Mouse (Mus musculus): ENCODE measurements around the gene Nkpd1. TPM values are rescaled to one million over a fixed set of nuclear protein-coding genes. Genes with fewer than 3 reads are reported as not detected.

The Nkpd1 gene
- polyA plus RNA-seq, 1 experiment: 0.06 TPM

- no peak overlapping the region for H3K4me3 ChIP-seq
- no peak for TF ChIP-seq POLR2AphosphoS2 (IDR thresholded peaks at IDR 0.05; ENCODE audit: insufficient read length, low read depth)
- no peak for TF ChIP-seq REST (IDR thresholded peaks at IDR 0.05; ENCODE audit: insufficient read depth, insufficient read length)
- TF ChIP-seq CEBPB (IDR thresholded peaks at IDR 0.05; ENCODE audit: insufficient read depth, poor library complexity, severe bottlenecking): no peak
- no peak for TF ChIP-seq MAX (IDR thresholded peaks at IDR 0.05; ENCODE audit: low read depth)
- TF ChIP-seq MYOD1 (IDR thresholded peaks at IDR 0.05; ENCODE audit: control insufficient read depth in 1 of 3, insufficient read length in 2 of 3, low read depth in 2 of 3): no peak
- TF ChIP-seq POLR2A (IDR thresholded peaks at IDR 0.05; ENCODE audit: insufficient read length, low read depth): no peak
- no peak for TF ChIP-seq SRF (IDR thresholded peaks at IDR 0.05; ENCODE audit: control insufficient read depth, insufficient read length, low read depth)
- TF ChIP-seq TCF3 (IDR thresholded peaks at IDR 0.05; ENCODE audit: insufficient read length, low read depth): no peak
- no peak for TF ChIP-seq MYOG (IDR thresholded peaks at IDR 0.05; ENCODE audit: control insufficient read depth in 1 of 3, insufficient read depth in 1 of 3, insufficient read length in 2 of 3, low read depth in 2 of 3)
- TF ChIP-seq E2F4 (IDR thresholded peaks at IDR 0.05; ENCODE audit: insufficient read depth): no peak
- no peak for TF ChIP-seq USF1 (IDR thresholded peaks at IDR 0.05; ENCODE audit: low read depth)
- no peak for TF ChIP-seq TCF12 (IDR thresholded peaks at IDR 0.05; ENCODE audit: insufficient read depth, poor library complexity, severe bottlenecking)
- H3K27me3 ChIP-seq (ENCODE audit: control insufficient read depth, insufficient read depth, insufficient read length): peaks cover 51% of the 10 kb centered on the region
- no peak overlapping the region for H3K4me2 ChIP-seq (ENCODE audit: low read depth)
- no peaks in the 10 kb centered on the region for H3K36me3 ChIP-seq (ENCODE audit: control insufficient read depth, insufficient read depth)
- H3ac ChIP-seq (ENCODE audit: control insufficient read depth, insufficient read length): no peak overlapping the region
- H3K79me2 ChIP-seq (ENCODE audit: control insufficient read depth, insufficient read depth): no peaks in the 10 kb centered on the region
These were observed 45.2 kb upstream of the Nkpd1 start for GRCm38 (mm10) chr7:19472403-19472802.

GRCm38 (mm10) chr7:19473875-19474443 lies 43.7 kb upstream of the Nkpd1 start:
- H3K36me3 ChIP-seq (ENCODE audit: control insufficient read depth, insufficient read depth): no peaks in the 10 kb centered on the region
- no peak for TF ChIP-seq POLR2AphosphoS2 (IDR thresholded peaks at IDR 0.05; ENCODE audit: insufficient read length, low read depth)
- no peak for TF ChIP-seq TCF12 (IDR thresholded peaks at IDR 0.05; ENCODE audit: insufficient read depth, poor library complexity, severe bottlenecking)
- no peak for TF ChIP-seq SRF (IDR thresholded peaks at IDR 0.05; ENCODE audit: control insufficient read depth, insufficient read length, low read depth)
- no peak for TF ChIP-seq MYOG (IDR thresholded peaks at IDR 0.05; ENCODE audit: control insufficient read depth in 1 of 3, insufficient read depth in 1 of 3, insufficient read length in 2 of 3, low read depth in 2 of 3)
- no peak for TF ChIP-seq TCF3 (IDR thresholded peaks at IDR 0.05; ENCODE audit: insufficient read length, low read depth)
- TF ChIP-seq MYOD1 (IDR thresholded peaks at IDR 0.05; ENCODE audit: control insufficient read depth in 1 of 3, insufficient read length in 2 of 3, low read depth in 2 of 3): no peak
- no peak for TF ChIP-seq MAX (IDR thresholded peaks at IDR 0.05; ENCODE audit: low read depth)
- no peak for TF ChIP-seq REST (IDR thresholded peaks at IDR 0.05; ENCODE audit: insufficient read depth, insufficient read length)
- TF ChIP-seq E2F4 (IDR thresholded peaks at IDR 0.05; ENCODE audit: insufficient read depth): no peak
- no peak for TF ChIP-seq POLR2A (IDR thresholded peaks at IDR 0.05; ENCODE audit: insufficient read length, low read depth)
- no peak for TF ChIP-seq USF1 (IDR thresholded peaks at IDR 0.05; ENCODE audit: low read depth)
- no peak for TF ChIP-seq CEBPB (IDR thresholded peaks at IDR 0.05; ENCODE audit: insufficient read depth, poor library complexity, severe bottlenecking)
- H3K27me3 ChIP-seq (ENCODE audit: control insufficient read depth, insufficient read depth, insufficient read length): peaks cover 64% of the 10 kb centered on the region
- no peaks in the 10 kb centered on the region for H3K79me2 ChIP-seq (ENCODE audit: control insufficient read depth, insufficient read depth)
- H3K4me2 ChIP-seq (ENCODE audit: low read depth): no peak overlapping the region
- no peak overlapping the region for H3ac ChIP-seq (ENCODE audit: control insufficient read depth, insufficient read length)
- no peak overlapping the region for H3K4me3 ChIP-seq

DNA sequence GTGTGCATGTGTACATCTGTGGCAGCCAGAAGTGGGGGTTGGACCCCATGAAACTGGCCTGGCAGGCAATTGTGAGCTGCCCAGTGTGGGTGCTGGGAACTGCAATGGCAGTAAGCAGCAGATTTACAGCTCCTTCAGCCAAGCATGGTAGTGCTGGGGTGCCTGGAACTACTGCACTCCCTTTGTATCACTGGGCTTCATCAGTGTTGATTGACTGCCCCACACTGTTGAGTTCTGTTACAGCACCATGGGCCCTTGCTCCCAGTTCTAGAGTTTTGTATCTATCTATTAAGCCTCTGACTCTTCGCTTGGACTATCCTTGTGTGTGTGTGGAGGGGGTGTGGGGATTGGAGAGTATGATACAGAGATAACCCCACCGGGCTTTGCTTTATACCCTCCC lies 40.6 kb upstream of the Nkpd1 start:
- Histone ChIP-seq H3K79me2 (ENCODE audit: control insufficient read depth, insufficient read depth) (no peaks in the 10 kb centered on the region), H3K27me3 (ENCODE audit: control insufficient read depth, insufficient read depth, insufficient read length) (peaks cover 60% of the 10 kb centered on the region), H3K4me2 (ENCODE audit: low read depth) (no peak overlapping the region), H3K4me3 (no peak overlapping the region), H3K36me3 (ENCODE audit: control insufficient read depth, insufficient read depth) (no peaks in the 10 kb centered on the region), H3ac (ENCODE audit: control insufficient read depth, insufficient read length) (no peak overlapping the region)
- TF ChIP-seq TCF12 (IDR thresholded peaks at IDR 0.05; ENCODE audit: insufficient read depth, poor library complexity, severe bottlenecking) (no peak), E2F4 (IDR thresholded peaks at IDR 0.05; ENCODE audit: insufficient read depth) (no peak), MAX (IDR thresholded peaks at IDR 0.05; ENCODE audit: low read depth) (no peak), MYOD1 (IDR thresholded peaks at IDR 0.05; ENCODE audit: control insufficient read depth in 1 of 3, insufficient read length in 2 of 3, low read depth in 2 of 3) (no peak), CEBPB (IDR thresholded peaks at IDR 0.05; ENCODE audit: insufficient read depth, poor library complexity, severe bottlenecking) (no peak), SRF (IDR thresholded peaks at IDR 0.05; ENCODE audit: control insufficient read depth, insufficient read length, low read depth) (no peak), TCF3 (IDR thresholded peaks at IDR 0.05; ENCODE audit: insufficient read length, low read depth) (no peak), USF1 (IDR thresholded peaks at IDR 0.05; ENCODE audit: low read depth) (no peak), MYOG (IDR thresholded peaks at IDR 0.05; ENCODE audit: control insufficient read depth in 1 of 3, insufficient read depth in 1 of 3, insufficient read length in 2 of 3, low read depth in 2 of 3) (no peak), REST (IDR thresholded peaks at IDR 0.05; ENCODE audit: insufficient read depth, insufficient read length) (no peak), POLR2A (IDR thresholded peaks at IDR 0.05; ENCODE audit: insufficient read length, low read depth) (no peak), POLR2AphosphoS2 (IDR thresholded peaks at IDR 0.05; ENCODE audit: insufficient read length, low read depth) (no peak)

DNA sequence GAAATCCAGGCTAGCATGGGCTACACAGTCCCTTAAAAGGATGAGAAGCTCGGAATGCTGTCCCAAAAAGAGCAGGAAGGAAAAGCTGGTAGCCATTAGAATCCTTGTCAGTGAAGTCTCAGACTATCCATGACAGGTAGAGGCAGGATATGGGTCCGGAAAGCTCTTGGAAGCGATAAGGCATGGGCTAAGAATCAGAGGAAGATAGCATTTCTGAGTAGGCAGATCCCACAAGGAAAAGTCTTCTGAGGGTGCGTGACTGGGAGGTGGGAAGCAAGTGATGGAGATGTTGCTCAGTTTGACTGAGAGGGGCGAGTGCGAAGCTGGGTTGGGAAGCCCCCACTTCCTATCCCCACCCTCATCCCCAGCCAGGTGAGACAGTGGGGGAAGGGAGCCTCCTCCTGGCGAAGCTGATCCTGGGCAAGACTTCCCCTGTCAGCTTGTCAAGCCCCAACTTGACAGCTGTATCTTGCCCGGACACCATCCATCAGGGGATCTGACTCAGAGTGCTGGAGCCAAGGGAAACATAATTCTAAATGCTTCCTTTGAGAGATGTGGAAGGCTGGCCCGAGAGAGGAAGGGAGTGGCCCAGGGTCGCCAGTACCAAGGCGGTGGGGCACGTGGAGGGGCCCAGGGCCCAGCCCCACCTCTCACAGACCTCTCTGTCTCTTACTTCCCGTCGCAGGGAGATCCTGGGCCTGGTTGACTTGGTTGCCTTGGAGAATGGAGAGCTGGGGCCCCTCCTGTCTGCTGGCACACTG lies 39.8 kb upstream of the Nkpd1 start:
- no peaks in the 10 kb centered on the region for H3K79me2 ChIP-seq (ENCODE audit: control insufficient read depth, insufficient read depth)
- H3K36me3 ChIP-seq (ENCODE audit: control insufficient read depth, insufficient read depth): no peaks in the 10 kb centered on the region
- peaks cover 58% of the 10 kb centered on the region for H3K27me3 ChIP-seq (ENCODE audit: control insufficient read depth, insufficient read depth, insufficient read length)
- TF ChIP-seq REST (IDR thresholded peaks at IDR 0.05; ENCODE audit: insufficient read depth, insufficient read length) (no peak), MYOG (IDR thresholded peaks at IDR 0.05; ENCODE audit: control insufficient read depth in 1 of 3, insufficient read depth in 1 of 3, insufficient read length in 2 of 3, low read depth in 2 of 3) (no peak), POLR2AphosphoS2 (IDR thresholded peaks at IDR 0.05; ENCODE audit: insufficient read length, low read depth) (no peak), E2F4 (IDR thresholded peaks at IDR 0.05; ENCODE audit: insufficient read depth) (no peak), TCF3 (IDR thresholded peaks at IDR 0.05; ENCODE audit: insufficient read length, low read depth) (no peak), POLR2A (IDR thresholded peaks at IDR 0.05; ENCODE audit: insufficient read length, low read depth) (no peak)
- H3K4me2 ChIP-seq (ENCODE audit: low read depth): no peak overlapping the region
- no peak overlapping the region for H3K4me3 ChIP-seq
- no peak overlapping the region for H3ac ChIP-seq (ENCODE audit: control insufficient read depth, insufficient read length)
